Mouse (Mus musculus): ENCODE results near the gene Plin1. TPM values are rescaled to one million over a fixed set of nuclear protein-coding genes. Genes with fewer than 3 reads are reported as not detected.

The Plin1 gene
- under 1 TPM in 1 of 2 experiments, not detected in 1; 0.55 TPM for total RNA-seq (2023)

DNA sequence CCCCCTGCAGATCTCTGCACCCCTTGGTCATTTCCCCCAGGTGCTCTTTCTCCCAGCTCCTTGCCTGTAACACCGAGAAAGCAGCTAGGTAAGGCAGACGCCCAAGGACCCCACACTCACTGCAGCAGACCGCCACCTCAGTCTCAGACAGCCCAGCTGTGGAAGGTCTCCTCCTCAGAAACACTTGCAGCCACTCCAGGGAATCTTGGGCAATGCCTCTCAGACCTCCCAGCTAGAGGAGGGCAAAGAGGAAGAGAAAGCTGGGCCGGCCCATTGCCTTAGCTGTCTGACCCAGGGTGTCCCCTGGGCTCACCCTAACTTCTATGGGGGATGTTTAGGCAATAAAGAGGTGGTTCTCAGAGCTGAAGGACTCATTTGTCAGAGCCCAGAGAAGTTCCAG is at the start of gene Plin1:
TSS of gene Plin1 (minus strand) at position 282 of the 400 bp plus-strand sequence.

DNA sequence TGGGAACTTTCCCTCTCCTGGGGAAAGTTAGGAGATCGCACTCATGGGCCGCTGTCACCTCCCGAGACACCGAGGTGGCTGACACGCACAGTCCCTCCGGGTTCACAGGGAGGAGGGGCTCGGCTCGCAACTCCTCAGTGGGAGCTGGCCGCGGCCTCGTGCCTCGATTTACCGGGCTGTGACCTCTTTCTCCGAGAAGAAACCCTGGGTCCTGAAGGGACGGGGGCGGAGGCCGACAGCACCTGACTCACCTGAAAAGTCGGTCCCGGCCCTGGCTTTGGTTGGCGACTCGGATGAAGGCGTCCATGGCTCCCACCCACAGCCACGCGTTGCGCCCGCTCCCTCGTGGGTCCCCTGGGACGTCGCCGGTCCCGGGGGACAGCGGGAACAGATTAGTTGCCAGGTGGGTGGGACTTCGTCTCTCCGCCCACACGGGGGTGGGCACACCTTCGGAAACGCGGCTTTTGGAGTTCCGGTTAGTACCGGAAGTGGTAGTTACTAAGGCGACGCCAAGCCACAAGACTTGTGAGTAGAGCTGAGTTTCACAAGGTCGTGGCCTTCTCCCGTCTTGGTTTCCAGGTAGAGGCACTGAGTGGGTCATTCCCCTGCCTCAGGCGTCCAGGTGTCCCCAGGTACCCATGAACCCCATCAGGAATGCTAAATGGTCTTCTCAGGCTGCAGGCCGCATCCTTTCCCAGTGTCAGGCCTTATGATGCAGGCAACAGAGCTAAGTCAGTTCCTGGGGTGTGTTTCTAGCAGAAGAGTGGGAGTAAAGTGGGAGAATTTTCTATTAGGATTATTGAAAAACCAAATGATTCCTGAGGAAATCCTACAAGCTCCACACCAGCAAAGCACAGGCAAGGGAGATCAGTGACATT is 10.2 kb upstream of the Plin1 start, which contains the start of the genes Pex11a and Wdr93:
TSS of gene Pex11a (minus strand) at position 473 of the 878 bp plus-strand sequence.
TSS of gene Wdr93 (plus strand) at position 505 of the 878 bp plus-strand sequence.

DNA sequence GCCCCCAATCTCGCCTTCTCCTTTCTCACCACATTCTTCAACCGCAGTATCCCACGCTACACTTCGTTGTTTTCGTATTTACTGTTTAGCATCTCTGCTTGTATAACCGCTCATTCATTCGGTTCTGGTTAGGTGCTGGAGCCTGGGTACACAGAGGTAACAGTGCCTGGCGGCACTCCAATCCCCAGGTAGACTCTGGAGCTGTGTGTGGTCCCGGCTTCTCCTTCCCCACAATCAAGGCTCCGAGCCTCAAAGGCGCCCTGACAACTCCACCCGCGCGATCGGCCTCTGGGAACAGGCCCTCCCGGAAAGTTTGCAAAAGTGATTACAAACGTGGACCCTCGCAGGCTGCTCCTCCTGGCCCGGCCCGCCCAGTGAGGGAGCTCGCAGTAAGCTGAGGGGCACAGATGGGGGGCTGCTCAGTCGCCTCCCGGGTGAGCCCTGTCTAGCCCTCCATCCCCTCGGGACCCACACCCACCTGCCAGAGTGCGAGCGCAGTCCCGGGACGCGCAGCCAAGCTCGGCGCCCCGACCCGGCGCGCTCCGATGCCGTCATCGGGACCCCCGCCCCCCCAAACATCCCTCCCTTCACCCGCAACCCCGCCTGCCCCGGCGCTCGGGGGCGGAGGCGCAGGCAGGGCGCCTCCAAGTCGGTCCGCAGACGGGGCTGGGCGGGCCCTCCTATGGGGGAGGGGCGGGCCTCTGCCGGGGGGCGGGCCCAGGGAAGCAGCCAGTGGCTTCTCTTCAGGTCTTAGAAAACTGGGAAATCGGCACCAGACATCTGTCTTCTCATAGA is 17.3 kb downstream of the Plin1 start, which contains the start of gene Kif7:
TSS of gene Kif7 (minus strand) at position 534 of the 795 bp plus-strand sequence.

Other genes starting within 250 kb of the Plin1 start
- under 1 TPM; 0.29 to 0.38 TPM for gene Rhcg, start 115.2 kb downstream of the Plin1 start, total RNA-seq (2023)
- 10 to 100 TPM; 18.8 to 21.0 TPM for gene Ticrr, start 72.7 kb downstream of the Plin1 start, total RNA-seq (2023)
- gene Kif7, start 17.2 kb downstream of the Plin1 start, total RNA-seq (2023) = under 1 TPM; 0.24 to 0.42 TPM
- gene Pex11a, start 10.2 kb upstream of the Plin1 start, total RNA-seq (2023) = 1 to 10 TPM; 2.2 to 2.3 TPM
- gene Wdr93, start 10.3 kb upstream of the Plin1 start, total RNA-seq (2023) = not detected
- not detected for gene Mesp1, start 60.9 kb upstream of the Plin1 start, total RNA-seq (2023)
- not detected for gene Mesp2, start 77.8 kb upstream of the Plin1 start, total RNA-seq (2023)
- gene Anpep, start 128.2 kb upstream of the Plin1 start, total RNA-seq (2023) = under 1 TPM in 1 of 2 experiments, not detected in 1; 0.20 TPM
- gene Ap3s2, start 187.7 kb upstream of the Plin1 start, total RNA-seq (2023) = 10 to 100 TPM in 1 of 2 experiments, 1 to 10 TPM in 1; 8.8 to 12.3 TPM
- under 1 TPM; 0.80 to 0.97 TPM for gene Arpin, start 202.5 kb upstream of the Plin1 start, total RNA-seq (2023)

Data from neutrophil, adult 59 days (primary cell).